Mouse (Mus musculus) olfactory bulb, adult 2 months (tissue): Measurements from ENCODE around the gene 2310061N02Rik.
"Not testable (repeated sequence)": the region's sequence is repeated elsewhere in the genome, so short reads cannot be mapped to it uniquely, and the experiment has no call there.

Source experiments
- CTCF ChIP-seq: fragments of 200-500 bp; IDR thresholded peaks from 2 replicates; pipeline ENCODE4 v1.5.1; 2012; ENCODE audit warnings: low read depth, mild to moderate bottlenecking, low read length, moderate library complexity; ENCODE audit not compliant: insufficient read depth
- POLR2A ChIP-seq: fragments of 200-500 bp; IDR thresholded peaks from 2 replicates; pipeline ENCODE4 v1.6.1; 2012; ENCODE audit warnings: mild to moderate bottlenecking, low read depth, low read length, moderate library complexity; ENCODE audit not compliant: insufficient read depth

DNA sequence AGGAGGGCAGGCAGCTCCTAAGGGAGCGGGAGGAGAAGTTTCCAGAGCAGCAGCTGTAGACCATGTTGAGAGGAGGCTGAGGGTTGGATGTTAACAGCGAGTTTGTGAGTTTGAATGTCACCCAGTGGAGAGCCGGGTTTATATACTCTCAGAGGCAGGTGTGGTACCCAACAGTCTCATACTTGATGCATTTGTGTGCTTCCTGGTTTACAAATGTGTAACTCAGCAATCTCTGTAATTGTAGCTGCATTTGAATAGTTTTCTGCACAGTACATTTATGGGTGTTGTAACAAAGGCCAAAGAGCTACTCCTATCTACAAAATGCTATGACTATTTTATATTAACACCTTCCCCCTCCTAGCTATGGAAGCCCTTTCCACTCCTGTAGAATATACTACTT lies 43.8 kb upstream of the 2310061N02Rik start, which contains the start of gene Krtap13:
- not testable (repeated sequence) for TF ChIP-seq POLR2A, CTCF
